Mouse (Mus musculus) neutrophil, adult 5-6 weeks (primary cell): ENCODE results near the gene Tmem52. TPM values are rescaled to one million over a fixed set of nuclear protein-coding genes. Genes with fewer than 3 reads are reported as not detected.
"Not testable (repeated sequence)": the region's sequence is repeated elsewhere in the genome, so short reads cannot be mapped to it uniquely, and the experiment has no call there.

Experiments
- ATAC-seq: fragments of 151-379, 151-347 bp; 2 replicates; pipeline ENCODE4 v1.8.0; 2017; ENCODE audit warnings: mild to moderate bottlenecking, moderate TSS enrichment; ENCODE audit not compliant: insufficient number of reproducible peaks, poor library complexity, low FRiP score, severe bottlenecking; ENCODE audit errors: extremely low read depth
- total RNA-seq: library from RNA; stranded (forward); fragments of 200-1000 nt; gene quantifications from 2 replicates; pipeline ENCODE4 v1.2.3, GENCODE M21; 2017

Tmem52 gene
- total RNA-seq: not detected in 2 replicates

- ATAC-seq: no peak
Measured at GRCm38 (mm10) chr4:155468952-155469351, at the start of gene Tmem52. Gene Tmem52, plus strand, starts transcription at chr4:155469114.

DNA sequence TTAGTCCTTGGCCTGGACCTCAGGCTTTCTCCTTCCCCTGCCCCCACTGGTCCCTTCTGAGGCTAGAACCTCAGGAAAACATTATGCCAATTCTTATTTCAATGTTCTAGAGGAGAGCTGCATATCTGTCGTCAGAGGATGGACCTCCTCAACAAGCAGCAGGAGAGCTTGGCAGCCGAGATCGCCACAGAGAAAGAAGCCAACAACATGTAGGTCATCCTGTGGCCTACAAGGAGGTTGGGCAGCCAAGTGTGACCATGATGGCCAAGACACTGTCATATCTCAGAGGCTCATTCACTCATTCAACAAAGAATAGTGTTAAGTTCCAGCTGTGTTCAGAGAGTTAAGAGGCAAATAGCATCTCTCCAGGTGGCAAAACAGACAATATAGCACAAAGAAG lies 48.8 kb upstream of the Tmem52 start:
- no peak for ATAC-seq

- ATAC-seq: not testable (repeated sequence)
Measured at GRCm38 (mm10) chr4:155421412-155422370, 47.2 kb upstream of the Tmem52 start.

DNA sequence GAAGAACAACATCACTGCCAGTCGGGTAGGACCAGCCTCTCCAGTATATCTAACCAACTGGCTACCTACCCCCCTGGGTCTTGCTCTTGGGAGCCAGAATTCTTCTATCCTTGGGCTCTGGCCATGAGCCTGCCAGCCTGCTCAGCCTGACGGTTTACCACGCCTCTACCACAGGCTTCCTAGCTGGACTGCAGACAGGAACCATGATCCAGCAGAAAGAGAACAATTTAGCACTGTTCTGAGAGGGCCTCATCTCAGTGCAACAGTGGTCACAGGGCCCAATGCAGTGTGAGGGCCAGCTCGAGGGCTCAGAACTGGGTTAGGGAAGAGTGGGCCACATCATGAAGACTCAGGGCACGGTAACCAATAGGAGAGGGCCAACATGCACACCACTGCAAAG lies 44.9 kb upstream of the Tmem52 start:
- no peak for ATAC-seq

DNA sequence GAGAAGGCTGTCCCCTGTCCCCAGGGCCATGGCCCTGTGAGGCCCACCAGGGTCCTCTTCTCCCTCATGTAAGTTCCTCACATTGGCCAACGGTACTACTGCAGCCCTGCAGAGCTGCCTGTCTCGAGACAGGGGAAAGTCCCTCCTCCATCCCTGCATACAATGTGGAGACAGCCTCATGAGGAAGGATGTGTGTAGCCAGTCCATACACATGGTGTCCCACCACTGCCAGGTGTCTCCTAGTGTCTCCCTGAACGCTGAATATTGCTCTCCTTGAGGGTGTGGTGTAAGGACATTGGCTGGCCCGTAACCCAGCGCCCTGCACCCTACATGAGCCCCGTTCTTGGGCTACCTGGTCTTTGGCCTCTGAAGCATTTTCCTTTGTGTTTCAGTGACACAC lies 42.6 kb upstream of the Tmem52 start:
- no peak for ATAC-seq

DNA sequence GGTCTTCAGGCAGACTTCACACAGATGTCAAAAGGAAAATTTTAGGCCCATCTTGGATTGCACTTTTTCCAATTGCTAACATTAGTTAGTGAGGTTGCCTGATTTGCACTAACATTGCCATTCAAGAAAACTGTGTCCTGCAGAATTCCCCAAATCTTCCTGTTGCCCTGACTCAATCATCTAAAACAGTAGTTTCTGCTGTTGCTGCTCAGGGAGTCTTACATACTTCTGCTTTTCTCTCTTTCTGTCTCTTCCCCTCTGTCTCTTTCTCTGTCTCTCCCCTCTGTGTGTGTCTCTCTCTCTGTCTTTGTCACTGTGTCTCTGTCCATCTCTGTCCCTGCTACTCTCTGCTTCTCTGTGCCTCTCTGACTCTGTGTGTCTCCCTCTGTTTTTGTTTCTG lies 40.5 kb upstream of the Tmem52 start:
- ATAC-seq: no peak

DNA sequence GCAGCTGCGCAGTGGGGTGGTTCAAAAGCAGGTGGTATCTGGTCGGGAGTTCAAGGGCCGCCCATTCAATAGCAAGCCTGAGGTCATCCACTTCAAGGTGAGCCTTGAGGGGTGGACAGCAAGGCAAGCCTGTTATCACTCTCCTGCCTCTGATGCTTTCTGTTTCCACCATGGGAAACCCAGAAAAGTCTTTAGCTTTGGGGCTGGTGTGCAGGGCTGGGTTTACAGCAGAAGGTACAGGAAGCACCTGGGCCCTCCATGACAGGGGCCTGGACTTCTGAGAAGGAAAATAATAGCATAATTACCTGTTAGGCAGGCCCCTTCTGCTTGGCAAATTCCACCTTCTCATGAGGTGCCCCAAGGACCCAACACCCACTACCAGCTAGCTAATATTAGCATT lies 39.7 kb upstream of the Tmem52 start:
- no peak for ATAC-seq

DNA sequence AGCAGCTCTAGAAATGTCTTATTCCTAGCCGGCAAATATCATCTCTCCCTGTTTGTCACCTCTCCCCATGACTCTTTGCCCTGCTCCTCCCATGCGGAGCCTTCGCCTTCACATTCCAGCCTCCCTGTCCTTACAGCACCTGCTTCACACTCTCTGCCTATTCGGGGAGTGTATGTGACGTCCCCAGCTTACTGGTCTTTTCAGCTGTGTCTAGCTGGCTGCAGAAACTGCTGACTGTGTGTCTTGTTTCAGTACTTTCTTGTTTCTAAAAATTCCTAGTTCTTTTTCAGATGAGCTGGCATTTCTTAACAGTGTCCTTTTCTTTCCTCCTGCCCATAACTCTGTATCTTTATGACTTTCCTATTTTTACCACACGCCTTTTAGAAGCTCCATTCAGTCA lies 36.6 kb upstream of the Tmem52 start:
- ATAC-seq: no peak

- ATAC-seq: no peak
Measured at GRCm38 (mm10) chr4:155433993-155434392, 34.9 kb upstream of the Tmem52 start.

- ATAC-seq: no peak
Measured at GRCm38 (mm10) chr4:155442808-155443207, 26.1 kb upstream of the Tmem52 start.

- ATAC-seq: no peak
Measured at GRCm38 (mm10) chr4:155451597-155451996, 17.3 kb upstream of the Tmem52 start.

DNA sequence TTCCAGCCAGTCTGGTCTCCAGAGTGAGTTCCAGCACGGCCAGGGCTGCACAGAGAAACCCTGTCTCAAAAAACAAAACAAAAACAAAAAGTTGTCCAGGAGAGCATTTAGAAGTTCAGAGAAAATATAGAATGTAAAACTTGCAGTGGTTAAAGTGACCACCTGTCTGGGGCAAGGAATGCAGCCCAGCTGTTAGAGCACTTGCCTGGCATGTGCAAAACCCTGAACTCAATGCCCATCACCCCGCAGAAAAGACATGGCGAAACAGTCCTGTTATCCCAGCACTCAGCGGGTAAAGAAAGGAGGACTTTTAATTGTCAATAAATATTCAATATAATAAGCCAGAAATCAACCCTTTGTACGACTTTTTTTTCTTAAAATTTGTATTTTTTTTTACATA lies 10.3 kb upstream of the Tmem52 start:
- no peak for ATAC-seq

DNA sequence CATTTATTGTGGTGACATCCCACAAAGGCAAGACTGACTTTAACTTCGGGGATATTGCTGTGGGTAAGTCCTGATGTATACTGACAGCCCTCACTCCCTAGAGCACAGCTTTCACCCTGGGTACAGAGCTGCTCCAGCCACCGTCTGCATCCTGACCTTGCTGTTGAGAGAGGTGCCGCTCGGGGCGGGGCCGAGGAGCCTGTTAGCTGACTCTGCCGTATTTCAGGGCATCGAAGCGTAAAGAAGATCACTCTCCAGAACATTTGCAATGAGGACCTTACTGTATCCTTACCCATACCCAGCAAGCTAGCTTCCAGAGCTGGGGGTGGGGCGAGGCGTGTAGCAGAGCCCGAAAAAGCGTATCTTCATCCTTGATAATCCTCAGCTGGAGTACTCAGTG lies 5.9 kb upstream of the Tmem52 start:
- ATAC-seq: no peak

- ATAC-seq: no peak
Measured at GRCm38 (mm10) chr4:155463611-155464010, 5.3 kb upstream of the Tmem52 start.

GRCm38 (mm10) chr4:155464061-155464460 lies 4.9 kb upstream of the Tmem52 start:
- ATAC-seq: no peak

DNA sequence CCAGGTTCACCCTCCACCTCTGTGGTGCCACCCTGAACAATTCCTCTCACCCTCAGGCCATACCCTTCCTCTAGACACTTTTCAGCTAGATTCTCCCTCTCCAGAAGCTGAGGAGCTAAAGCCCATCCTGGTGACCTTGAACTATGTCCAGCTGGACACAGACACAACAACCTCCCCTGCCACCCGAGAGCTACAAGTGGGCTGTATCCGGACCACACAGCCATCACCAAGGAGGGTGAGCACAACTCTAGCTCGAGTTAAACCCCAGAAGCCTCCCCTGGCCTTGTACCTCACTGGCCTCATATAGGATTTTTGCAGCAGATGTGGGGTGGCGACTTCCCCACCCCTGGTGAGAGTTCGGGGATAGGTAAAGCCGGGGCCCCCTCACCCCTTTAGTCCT lies 3.3 kb upstream of the Tmem52 start:
- ATAC-seq: no peak

DNA sequence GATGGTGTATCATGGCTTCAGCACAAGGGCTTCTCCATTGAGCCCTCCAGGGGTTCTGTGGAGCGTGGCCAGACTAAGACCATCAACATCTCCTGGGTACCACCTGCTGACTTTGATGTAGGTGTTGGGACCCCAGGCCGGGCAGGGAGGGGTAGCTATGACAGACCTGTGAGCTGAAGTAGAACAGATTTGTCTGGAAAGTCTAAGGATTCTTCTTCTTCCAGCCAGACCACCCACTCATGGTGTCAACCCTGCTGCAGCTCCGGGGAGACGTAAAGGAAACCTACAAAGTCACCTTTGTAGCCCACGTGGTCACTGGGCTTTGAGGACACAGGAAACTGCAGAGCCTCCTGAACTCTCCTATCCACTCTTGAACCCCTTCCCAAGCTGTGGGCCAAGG lies 2.8 kb upstream of the Tmem52 start:
- no peak for ATAC-seq

- ATAC-seq: no peak
Measured at GRCm38 (mm10) chr4:155467237-155468010, 1.5 kb upstream of the Tmem52 start.

DNA sequence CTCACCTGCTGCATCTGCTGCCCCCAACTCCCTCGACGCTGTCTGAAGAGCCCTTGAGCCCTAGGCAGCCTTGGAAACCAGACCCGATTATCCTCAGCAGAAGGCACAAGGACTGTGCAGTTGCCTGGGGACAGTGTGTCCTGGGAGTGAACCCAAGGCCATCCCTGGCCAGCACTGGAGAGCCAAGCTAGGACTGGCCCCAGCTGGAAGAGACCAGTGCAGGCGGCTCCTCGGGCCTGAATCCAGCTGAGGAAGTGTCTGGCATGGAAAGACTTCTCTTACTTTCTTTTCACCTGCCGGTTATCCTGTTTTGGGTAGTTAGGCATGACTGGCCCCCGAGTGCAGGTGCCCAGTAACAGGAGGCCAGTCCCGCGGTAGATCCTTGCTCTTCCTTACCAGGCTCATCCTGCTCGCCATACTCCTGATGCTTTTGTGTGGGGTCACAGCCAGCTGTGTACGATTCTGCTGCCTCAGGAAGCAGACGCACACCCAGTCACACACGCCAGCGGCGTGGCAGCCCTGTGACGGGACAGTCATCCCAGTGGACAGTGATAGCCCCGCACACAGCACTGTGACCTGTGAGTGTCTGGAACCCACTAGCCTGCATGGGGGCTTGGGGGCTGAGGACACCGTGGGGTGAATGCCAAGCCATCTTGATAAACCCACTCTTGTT lies 812 bp downstream of the Tmem52 start:
- no peak for ATAC-seq
